Comparison of ENCODE assay signal across 8 mouse cellular contexts in the genomic region with DNA sequence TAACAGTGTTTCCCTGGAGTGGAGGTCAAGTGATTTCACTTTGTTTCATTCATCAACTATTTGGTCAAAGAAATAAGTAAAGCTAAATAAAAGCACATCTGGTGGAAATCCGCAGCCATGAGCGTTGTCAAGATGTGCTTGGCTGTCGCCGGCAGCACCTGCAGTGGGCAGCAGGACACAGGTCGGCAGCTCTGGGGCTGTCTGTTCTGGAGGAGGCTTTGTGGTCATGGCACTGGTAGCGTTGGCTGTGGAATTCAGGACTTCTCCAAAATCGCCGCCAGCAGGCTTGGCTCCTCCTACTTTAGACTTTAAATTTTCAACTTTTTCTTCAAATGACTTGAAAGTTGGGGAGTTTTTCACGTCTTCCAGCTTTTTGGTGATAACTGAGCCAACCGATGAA. TPM values are rescaled to one million over a fixed set of nuclear protein-coding genes. Genes with fewer than 3 reads are reported as not detected.
DNase-seq lines count a peak whose midpoint lies in the region; ATAC-seq and TF ChIP-seq lines count a peak whose summit lies in the region.
"Not testable (repeated sequence)": the region's sequence is repeated elsewhere in the genome, so short reads cannot be mapped to it uniquely, and the experiment has no call there.

No protein-coding gene starts in this region.

- ATAC-seq in hindbrain, embryonic 12.5 days (ENCODE audit: low FRiP score); kidney, embryonic 16.5 days (ENCODE audit: low FRiP score, low TSS enrichment); liver, embryonic 15.5 days (ENCODE audit: insufficient read depth); midbrain, embryonic 12.5 days (ENCODE audit: low FRiP score, low read depth): not testable (repeated sequence)

- H3K4me2 ChIP-seq in hindbrain, embryonic 12.5 days (replicated peaks), result peak overlapping the region; percentile 61; the same call in 1 of the 2 replicates
- H3K4me2 ChIP-seq in kidney, embryonic 16.5 days (replicated peaks; ENCODE audit: low read depth, low read length), result peak overlapping the region; percentile 70
- H3K4me2 ChIP-seq in liver, embryonic 15.5 days, result peak overlapping the region; percentile 66
- peak overlapping the region; percentile 54 for H3K4me2 ChIP-seq in midbrain, embryonic 12.5 days (replicated peaks)

- not testable (repeated sequence) for H3K4me1 ChIP-seq in ES-Bruce4 (ENCODE audit: control insufficient read depth, insufficient read depth, low read length); hindbrain, embryonic 12.5 days; kidney, embryonic 16.5 days (ENCODE audit: insufficient read depth, low read length); midbrain, embryonic 12.5 days; spleen, adult 2 months (ENCODE audit: control insufficient read depth, insufficient read depth, insufficient read length)
- H3K4me1 ChIP-seq in liver, embryonic 15.5 days (replicated peaks), result peaks cover 10% of the 10 kb centered on the region

- TF ChIP-seq EP300 in ES-Bruce4 (IDR thresholded peaks at IDR 0.05; ENCODE audit: insufficient read depth, low read depth, low read length), result not testable (repeated sequence)

- 53% methylated on average over 10 of the region's 10 CpGs for WGBS in hindbrain, embryonic 12.5 days
- 46% methylated on average over 10 of the region's 10 CpGs for whole genome bisulfite sequencing in kidney, embryonic 16.5 days
- 30% methylated on average over 10 of the region's 10 CpGs for WGBS in liver, embryonic 15.5 days (ENCODE audit: insufficient replicate concordance)
- WGBS in midbrain, embryonic 12.5 days, result 45% methylated on average over 10 of the region's 10 CpGs
- WGBS in spleen, adult 2 months, result 31% methylated on average over 10 of the region's 10 CpGs

- not testable (repeated sequence) for H3K27ac ChIP-seq in ES-Bruce4 (ENCODE audit: insufficient read depth, low read length); gastrocnemius, adult 2 months; hindbrain, embryonic 12.5 days; kidney, embryonic 16.5 days (ENCODE audit: low read length); liver, embryonic 15.5 days (replicated peaks); midbrain, embryonic 12.5 days (replicated peaks); spleen, adult 2 months (ENCODE audit: insufficient read depth, low read length)

- peak; percentile 5 for DNase-seq in embryo, embryonic 11 days
- not testable (repeated sequence) for DNase-seq in gastrocnemius, adult 2 months; spleen, adult 2 months (ENCODE audit: low read depth in 1 of 2, low spot score in 2 of 2)

- peak overlapping the region; percentile 40; the same call in 1 of the 2 replicates for H3K9ac ChIP-seq in ES-Bruce4 (ENCODE audit: low read depth, poor library complexity, severe bottlenecking)
- not testable (repeated sequence) for H3K9ac ChIP-seq in hindbrain, embryonic 12.5 days; midbrain, embryonic 12.5 days (replicated peaks)
- H3K9ac ChIP-seq in kidney, embryonic 16.5 days (replicated peaks; ENCODE audit: low read length), result peak overlapping the region; percentile 57
- peak overlapping the region; percentile 12; the same call in 1 of the 2 replicates for H3K9ac ChIP-seq in liver, embryonic 15.5 days

- peaks cover 35% of the 10 kb centered on the region for H3K36me3 ChIP-seq in ES-Bruce4 (ENCODE audit: control insufficient read depth, insufficient read depth, low read length, poor library complexity, severe bottlenecking)
- peaks cover 26% of the 10 kb centered on the region for H3K36me3 ChIP-seq in hindbrain, embryonic 12.5 days
- peaks cover 26% of the 10 kb centered on the region for H3K36me3 ChIP-seq in kidney, embryonic 16.5 days (ENCODE audit: insufficient read depth, low read length)
- H3K36me3 ChIP-seq in liver, embryonic 15.5 days (replicated peaks), result peaks cover 39% of the 10 kb centered on the region
- H3K36me3 ChIP-seq in midbrain, embryonic 12.5 days, result peaks cover 34% of the 10 kb centered on the region
- H3K36me3 ChIP-seq in spleen, adult 2 months (ENCODE audit: control insufficient read depth, insufficient read depth, low read length), result not testable (repeated sequence)

- intact Hi-C loops in gastrocnemius, adult 2 months (cut with DNase I), result not testable (repeated sequence)

- H3K4me3 ChIP-seq in ES-Bruce4 (ENCODE audit: low read depth, low read length), result peak overlapping the region; percentile 82
- peak overlapping the region; percentile 75 for H3K4me3 ChIP-seq in gastrocnemius, adult 2 months
- H3K4me3 ChIP-seq in hindbrain, embryonic 12.5 days, result peak overlapping the region; percentile 29; the same call in 1 of the 2 replicates
- peak overlapping the region; percentile 49 for H3K4me3 ChIP-seq in kidney, embryonic 16.5 days (ENCODE audit: low read length)
- peak overlapping the region; percentile 56 for H3K4me3 ChIP-seq in liver, embryonic 15.5 days (replicated peaks)
- not testable (repeated sequence) for H3K4me3 ChIP-seq in midbrain, embryonic 12.5 days
- H3K4me3 ChIP-seq in spleen, adult 2 months (ENCODE audit: extremely low read depth, insufficient read depth, insufficient read length), result peak overlapping the region; percentile 64; the same call in 1 of the 2 replicates

- TF ChIP-seq CTCF in ES-Bruce4 (IDR thresholded peaks at IDR 0.05; ENCODE audit: low read depth, low read length); gastrocnemius, adult 2 months (IDR thresholded peaks at IDR 0.05); spleen, adult 2 months (IDR thresholded peaks at IDR 0.05; ENCODE audit: extremely low read depth, insufficient read depth, insufficient read length, insufficient replicate concordance): not testable (repeated sequence)

- TF ChIP-seq POLR2A in ES-Bruce4 (IDR thresholded peaks at IDR 0.05; ENCODE audit: insufficient read depth, low read length); spleen, adult 2 months (IDR thresholded peaks at IDR 0.05; ENCODE audit: low read depth, low read length): not testable (repeated sequence)

- H3K27me3 ChIP-seq in ES-Bruce4 (ENCODE audit: control insufficient read depth, insufficient read depth, low read length, poor library complexity, severe bottlenecking); hindbrain, embryonic 12.5 days; kidney, embryonic 16.5 days (ENCODE audit: insufficient read depth, low read length); liver, embryonic 15.5 days; midbrain, embryonic 12.5 days; spleen, adult 2 months (ENCODE audit: control insufficient read depth, insufficient read depth, low read length): not testable (repeated sequence)

- H3K9me3 ChIP-seq in ES-Bruce4 (replicated peaks; ENCODE audit: control insufficient read depth, insufficient read depth, low read length, poor library complexity, severe bottlenecking); hindbrain, embryonic 12.5 days (replicated peaks); kidney, embryonic 16.5 days (ENCODE audit: low read length); liver, embryonic 15.5 days (replicated peaks); midbrain, embryonic 12.5 days: not testable (repeated sequence)

RNA-seq across cellular contexts. Expression of a gene that starts 31.5 kb away (rescaled TPM):
- polyA plus RNA-seq in ES-Bruce4 (2011; ENCODE audit: insufficient read depth, insufficient read length, low read depth, missing spikeins), result 320 and 348 TPM in 2 replicates
- total RNA-seq in gastrocnemius, adult 2 months (2021), result 10 to 100 TPM; 48.6 to 52.0 TPM
- polyA plus RNA-seq in hindbrain, embryonic 12.5 days (2016; fragmentation: Nextera tagmentation; extraction: Ambion mirVana), result 102 and 116 TPM in 2 replicates
- polyA plus RNA-seq in kidney, embryonic 16.5 days (2015; fragmentation: Nextera tagmentation; extraction: Ambion mirVana), result 105 and 106 TPM in 2 replicates
- polyA plus RNA-seq in liver, embryonic 15.5 days (2015; fragmentation: Nextera tagmentation; extraction: Ambion mirVana), result 51.6 and 54.7 TPM in 2 replicates
- polyA plus RNA-seq in midbrain, embryonic 12.5 days (2016; fragmentation: Nextera tagmentation; extraction: Ambion mirVana), result 108 and 116 TPM in 2 replicates
- 7.2 and 7.7 TPM in 2 replicates for polyA plus RNA-seq in spleen, adult 2 months (2012; rRNA removed)

RNA-seq across cellular contexts. Expression of a gene that starts 31.5 kb away (rescaled TPM):
- 58.0 and 63.9 TPM in 2 replicates for polyA plus RNA-seq in ES-Bruce4 (2011; ENCODE audit: insufficient read depth, insufficient read length, low read depth, missing spikeins)
- 1 to 10 TPM; 3.6 to 6.2 TPM for total RNA-seq in gastrocnemius, adult 2 months (2021)
- 40.8 and 41.7 TPM in 2 replicates for polyA plus RNA-seq in hindbrain, embryonic 12.5 days (2016; fragmentation: Nextera tagmentation; extraction: Ambion mirVana)
- 33.4 and 33.6 TPM in 2 replicates for polyA plus RNA-seq in kidney, embryonic 16.5 days (2015; fragmentation: Nextera tagmentation; extraction: Ambion mirVana)
- 11.1 and 12.6 TPM in 2 replicates for polyA plus RNA-seq in liver, embryonic 15.5 days (2015; fragmentation: Nextera tagmentation; extraction: Ambion mirVana)
- 41.1 and 48.5 TPM in 2 replicates for polyA plus RNA-seq in midbrain, embryonic 12.5 days (2016; fragmentation: Nextera tagmentation; extraction: Ambion mirVana)
- polyA plus RNA-seq in spleen, adult 2 months (2012; rRNA removed), result 0.51 and 0.58 TPM in 2 replicates

RNA-seq across cellular contexts. Expression of a gene that starts 40.7 kb away (rescaled TPM):
- polyA plus RNA-seq in ES-Bruce4 (2011; ENCODE audit: insufficient read depth, insufficient read length, low read depth, missing spikeins), result 141 and 161 TPM in 2 replicates
- 10 to 100 TPM; 40.6 to 53.3 TPM for total RNA-seq in gastrocnemius, adult 2 months (2021)
- polyA plus RNA-seq in hindbrain, embryonic 12.5 days (2016; fragmentation: Nextera tagmentation; extraction: Ambion mirVana), result 18.4 and 19.3 TPM in 2 replicates
- polyA plus RNA-seq in kidney, embryonic 16.5 days (2015; fragmentation: Nextera tagmentation; extraction: Ambion mirVana), result 14.1 and 15.7 TPM in 2 replicates
- polyA plus RNA-seq in liver, embryonic 15.5 days (2015; fragmentation: Nextera tagmentation; extraction: Ambion mirVana), result 5.8 and 7.3 TPM in 2 replicates
- polyA plus RNA-seq in midbrain, embryonic 12.5 days (2016; fragmentation: Nextera tagmentation; extraction: Ambion mirVana), result 18.9 and 20.9 TPM in 2 replicates
- polyA plus RNA-seq in spleen, adult 2 months (2012; rRNA removed), result 20.9 and 27.0 TPM in 2 replicates
